Mouse (Mus musculus): ENCODE results near the gene Pou6f2. TPM values are rescaled to one million over a fixed set of nuclear protein-coding genes. Genes with fewer than 3 reads are reported as not detected.

Gene Pou6f2
- polyA plus RNA-seq (2014; fragmentation: Illumina TruSeq; extraction: RNeasy Lipid Tissue Mini Kit (QIAGEN cat#74804); ENCODE audit: low read depth, low replicate concordance), result not detected

DNA sequence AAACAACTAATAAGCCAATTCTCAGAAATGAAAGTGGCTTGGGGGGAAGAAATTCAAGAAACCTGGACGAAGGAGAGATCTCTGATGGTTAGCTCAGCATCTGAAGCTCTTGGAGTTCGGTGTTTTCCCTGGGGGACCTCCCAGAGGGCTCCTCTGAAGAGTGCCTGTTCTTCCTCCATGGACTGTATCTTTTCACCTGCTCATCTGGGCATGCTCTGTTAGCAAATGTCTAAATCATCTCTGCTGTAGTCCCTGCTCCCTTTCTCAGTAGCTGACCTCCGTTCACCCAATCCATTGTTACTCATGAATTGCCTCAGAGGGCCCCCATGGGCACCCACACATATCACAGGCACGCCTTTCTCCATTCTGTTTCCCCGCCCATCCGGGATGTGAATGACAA lies at the start of gene Pou6f2:
Pou6f2 (minus strand) TSS at position 101 of the 400 bp plus-strand sequence.

